Mouse (Mus musculus): ENCODE data around the gene Set.

Set gene

DNA sequence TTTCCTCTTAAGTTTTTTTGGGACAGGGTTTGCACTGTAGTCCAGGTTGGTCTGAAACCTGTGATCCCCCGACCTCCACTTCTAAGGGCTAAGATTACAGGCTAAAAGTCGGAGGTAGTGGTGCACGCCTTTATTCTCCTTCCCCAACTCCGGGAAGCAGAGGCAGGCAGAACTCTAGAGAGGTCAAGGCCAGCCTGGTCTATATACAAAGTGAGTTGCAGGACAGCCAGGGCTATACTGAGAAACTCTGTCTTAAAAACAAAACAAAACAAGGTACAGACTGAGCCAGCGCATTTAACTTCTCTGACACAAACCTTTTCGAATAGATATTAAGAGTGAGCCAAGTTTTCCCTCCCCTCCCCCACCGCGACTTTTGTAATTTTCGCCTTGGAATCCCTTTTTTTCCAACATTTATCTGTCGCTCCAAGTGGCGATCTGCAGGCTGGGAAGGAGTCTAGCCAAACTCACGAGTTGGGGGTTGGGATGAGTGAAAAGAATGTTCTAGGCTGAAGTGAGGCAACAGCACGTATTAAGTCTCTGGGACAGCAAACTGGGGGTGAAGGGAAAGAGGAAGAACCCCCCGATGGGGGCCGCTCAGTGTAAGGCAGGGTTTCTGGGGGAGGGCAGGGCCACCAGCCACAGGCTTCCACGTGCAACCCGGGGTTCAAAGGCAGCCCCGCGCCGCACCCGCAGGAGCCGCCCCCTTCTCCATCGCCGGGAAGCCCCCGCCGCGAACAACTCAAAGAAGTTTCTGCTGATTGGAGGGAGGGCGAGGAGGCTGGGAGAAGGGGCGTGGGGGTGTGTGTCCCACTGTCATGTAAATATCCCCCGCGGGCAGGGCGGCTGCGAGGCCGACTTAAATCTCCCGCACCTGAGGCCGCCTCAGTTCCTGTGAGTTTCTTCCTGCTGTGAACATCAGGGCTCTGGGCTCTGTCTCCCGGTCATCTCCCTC is 4.3 kb downstream of the Set start:
- peak; percentile 81 for DNase-seq (ENCODE audit: low spot score)

DNA sequence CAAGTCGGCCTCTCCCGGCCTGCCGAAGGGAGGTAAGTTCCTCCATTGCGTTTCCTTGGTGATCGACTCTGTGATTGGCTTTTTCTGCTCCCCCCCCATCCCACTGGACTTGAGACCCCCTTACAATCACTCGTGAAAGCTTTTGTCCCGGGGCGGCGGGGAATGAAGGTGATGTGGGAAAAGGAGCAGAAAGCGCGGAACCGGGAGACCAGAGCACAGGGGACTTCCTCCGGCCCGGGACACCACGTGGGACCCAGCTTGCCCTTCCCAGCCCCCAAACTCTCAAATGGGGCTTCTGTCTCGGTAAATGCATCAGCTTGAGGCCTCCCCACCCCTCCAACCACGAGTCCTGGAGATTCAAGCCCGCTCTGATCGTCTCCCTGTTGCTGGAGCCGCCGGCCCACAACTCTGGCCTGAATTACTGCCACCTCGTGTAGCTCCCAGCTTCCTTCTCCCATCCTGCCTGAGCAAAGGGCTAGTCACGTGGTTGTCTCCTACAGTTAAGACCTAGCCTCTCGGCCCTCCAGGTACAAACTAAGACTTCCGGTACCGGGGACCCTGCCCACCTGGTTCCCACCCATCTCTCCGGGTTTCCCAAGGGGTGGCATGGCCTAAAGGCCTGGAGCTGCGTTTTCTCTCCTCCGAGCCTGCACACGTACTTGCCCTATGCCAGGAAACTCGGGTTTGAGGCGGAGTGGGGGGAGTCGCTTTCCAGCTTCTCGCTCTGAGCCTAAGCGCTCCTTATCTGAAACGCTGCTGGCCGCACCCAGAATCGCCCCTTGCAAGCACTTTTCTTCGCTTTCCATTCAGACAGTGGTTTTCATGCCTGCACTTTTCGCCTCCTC is 5.3 kb downstream of the Set start:
- peak; percentile 73 for DNase-seq (ENCODE audit: low spot score)

DNA sequence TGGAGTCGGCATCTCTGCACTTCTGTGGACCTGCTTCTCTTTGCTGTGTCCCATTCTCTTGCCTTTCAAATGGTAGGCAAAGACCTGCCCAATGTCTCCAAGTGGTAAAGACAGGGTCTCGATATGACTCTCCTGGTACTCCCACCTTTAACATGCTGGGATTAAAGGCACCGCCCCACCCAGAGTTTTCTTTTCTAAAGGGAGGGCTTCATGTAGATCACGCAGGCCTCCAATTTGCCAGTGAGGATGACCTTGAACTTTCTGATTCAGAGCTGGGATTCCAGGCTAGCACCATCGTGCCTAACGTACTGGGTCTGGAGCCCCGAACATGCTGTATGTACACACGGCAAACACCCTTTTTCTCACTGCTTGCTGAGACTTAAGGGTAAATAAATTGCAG is 6.1 kb downstream of the Set start:
- no peak for DNase-seq (ENCODE audit: low spot score)

DNA sequence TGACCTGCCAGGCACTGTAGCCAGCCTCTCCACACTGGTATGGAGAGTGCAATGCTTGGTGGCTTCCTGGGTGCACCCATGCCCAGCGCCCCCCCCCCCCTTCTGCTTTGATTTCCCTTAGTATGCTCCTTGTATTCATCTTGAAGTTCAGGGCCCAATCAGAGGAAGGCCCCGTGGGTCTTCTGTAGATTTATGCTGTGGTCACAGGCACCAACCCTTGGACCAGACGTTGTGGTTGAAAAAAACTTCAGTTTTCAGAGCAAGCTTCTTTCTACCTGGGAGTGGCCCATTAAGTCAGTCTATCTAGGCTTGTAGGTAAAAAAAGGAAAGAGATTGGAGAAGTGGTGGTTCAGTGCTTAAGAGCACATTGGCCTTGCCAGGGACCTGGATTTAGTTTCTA is 6.6 kb downstream of the Set start:
- no peak for DNase-seq (ENCODE audit: low spot score)

DNA sequence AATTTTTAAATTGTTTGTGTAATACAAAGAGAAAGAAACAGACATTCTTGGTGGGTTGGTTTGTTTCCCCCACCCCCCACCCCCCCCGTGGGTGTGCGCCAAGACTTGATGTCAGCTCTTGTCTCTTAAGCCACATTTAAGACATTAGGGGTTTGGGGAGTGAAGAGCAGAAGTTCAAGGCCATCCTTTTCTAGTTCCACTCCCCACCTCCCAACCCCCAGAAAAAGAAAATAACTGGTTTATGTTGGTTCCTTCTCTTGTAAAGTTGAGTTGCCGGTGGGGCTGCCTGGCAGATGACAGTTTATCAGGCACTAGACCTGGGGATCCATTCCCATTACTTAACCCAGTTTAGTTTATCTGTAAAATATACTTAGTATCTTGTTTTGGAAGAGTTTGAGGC is 7.1 kb downstream of the Set start:
- no peak for DNase-seq (ENCODE audit: low spot score)

DNA sequence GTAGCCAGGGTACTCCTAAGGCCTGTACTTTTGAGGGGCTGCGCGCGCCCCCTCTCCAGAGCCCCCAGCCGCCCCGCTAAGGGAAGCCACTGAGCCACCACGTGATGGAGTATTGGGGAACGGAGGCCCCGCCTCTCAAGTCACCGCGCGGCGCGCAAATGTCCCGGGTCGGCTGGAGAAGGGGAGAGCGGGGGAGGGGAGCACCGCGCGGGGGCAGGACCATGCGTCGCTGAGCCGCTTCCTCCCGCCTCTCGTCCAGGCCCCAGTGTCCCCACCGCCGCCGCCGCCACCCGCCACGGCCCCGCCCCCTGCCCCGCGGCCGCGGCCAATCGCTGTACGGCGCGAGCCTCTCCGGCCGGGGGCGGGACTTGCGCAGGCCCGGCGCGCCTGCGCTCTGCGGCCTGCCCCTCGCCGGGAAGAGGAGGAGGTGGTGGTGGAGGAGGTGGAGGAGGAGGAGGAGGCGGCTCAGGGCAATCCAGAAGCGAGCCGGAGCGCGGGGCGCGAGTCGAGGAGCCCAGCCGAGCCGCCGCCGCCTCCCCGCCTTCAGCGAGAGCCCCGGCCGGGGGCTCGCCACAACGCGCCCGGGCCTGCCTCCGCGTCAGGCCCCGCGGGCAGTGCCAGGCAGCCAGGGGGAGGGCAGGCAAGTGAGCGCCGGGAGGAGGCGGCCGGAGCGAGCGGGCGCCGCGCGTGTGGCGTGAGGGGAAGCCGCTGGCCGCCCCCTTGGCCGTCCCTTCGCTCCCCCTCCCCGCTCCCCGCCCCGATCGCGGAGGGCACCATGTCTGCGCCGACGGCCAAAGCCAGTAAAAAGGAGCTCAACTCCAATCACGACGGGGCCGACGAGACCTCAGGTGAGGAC is 9.1 kb downstream of the Set start:
- DNase-seq (ENCODE audit: low spot score), result peak; percentile 97

DNA sequence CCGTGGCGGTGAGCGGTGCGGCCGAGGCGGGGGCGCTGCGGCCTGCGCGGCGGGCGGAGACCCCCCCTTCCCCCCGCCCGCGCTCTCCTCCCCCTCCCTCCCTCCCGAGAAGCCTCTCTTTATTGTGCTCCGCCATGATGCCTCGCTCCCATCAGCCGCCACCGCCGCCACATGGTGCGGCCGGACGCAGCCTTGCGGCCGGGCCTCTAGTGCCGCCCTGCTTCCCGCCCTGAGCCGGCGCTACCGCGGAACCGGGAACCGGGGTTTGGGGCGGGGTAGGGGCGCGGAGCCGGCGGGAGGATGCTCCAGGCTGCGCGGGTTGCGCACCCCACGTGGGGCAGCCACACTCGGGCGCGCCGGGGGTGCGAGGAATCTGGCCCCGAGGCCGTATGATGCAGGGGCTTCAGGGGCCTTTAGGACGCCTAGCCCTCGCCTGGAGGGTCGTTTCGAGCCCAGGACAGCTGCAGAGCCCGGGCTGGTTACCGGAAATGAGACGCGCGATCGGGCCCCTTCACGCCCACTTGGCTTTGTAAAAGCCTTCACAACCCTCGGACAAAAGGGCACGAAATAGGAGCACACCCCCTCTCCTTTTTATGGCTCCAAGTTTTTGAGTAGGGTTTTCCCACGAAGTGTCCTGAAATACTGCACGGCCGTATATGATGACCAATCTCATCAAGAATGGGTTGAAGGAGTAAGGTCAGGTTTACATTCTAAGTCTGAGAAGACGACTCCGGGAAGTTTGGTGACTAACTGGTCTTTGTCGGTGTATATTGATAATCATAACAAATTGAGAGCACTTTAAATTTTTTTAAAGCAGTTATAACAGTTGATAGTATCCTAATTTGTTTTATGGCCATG is 10.1 kb downstream of the Set start:
- DNase-seq (ENCODE audit: low spot score), result peak; percentile 62

DNA sequence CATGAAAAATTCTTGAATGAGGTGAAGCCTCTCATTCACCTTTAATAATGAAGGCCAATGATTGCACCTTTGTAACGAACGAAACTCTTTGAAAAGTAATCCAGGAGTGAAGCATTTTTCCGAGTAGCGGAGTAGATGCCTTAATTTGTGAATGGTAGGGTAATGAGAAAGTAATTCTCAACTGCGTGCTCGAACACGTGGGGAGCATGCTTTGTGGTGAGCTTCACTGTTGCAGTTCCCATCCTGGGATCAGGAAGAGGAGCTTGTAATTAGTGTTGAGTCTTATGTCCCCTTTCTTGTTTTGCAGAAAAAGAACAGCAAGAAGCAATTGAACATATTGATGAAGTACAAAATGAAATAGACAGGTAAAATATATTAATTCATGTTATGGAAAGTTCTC is 10.8 kb downstream of the Set start:
- no peak for DNase-seq (ENCODE audit: low spot score)

DNA sequence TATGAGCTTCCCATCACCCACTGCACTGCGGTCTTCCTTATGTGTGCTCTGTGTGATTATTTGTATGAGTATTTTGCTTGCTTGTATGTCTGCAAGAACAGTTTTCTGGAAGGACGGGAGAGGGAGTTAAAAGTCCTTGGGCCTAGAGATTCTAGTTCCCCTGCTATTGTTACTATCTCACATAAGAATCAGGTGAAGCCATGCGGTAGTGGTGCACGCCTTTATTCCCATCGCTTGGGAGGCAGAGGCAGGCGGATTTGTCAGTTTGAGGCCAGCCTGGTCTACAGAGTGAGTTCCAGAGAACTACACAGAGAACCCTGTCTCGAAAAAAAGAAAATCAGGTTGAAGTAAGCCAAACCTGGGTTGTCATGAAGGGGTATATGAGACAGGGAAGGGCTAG is 15.7 kb downstream of the Set start:
- no peak for DNase-seq (ENCODE audit: low spot score)

DNA sequence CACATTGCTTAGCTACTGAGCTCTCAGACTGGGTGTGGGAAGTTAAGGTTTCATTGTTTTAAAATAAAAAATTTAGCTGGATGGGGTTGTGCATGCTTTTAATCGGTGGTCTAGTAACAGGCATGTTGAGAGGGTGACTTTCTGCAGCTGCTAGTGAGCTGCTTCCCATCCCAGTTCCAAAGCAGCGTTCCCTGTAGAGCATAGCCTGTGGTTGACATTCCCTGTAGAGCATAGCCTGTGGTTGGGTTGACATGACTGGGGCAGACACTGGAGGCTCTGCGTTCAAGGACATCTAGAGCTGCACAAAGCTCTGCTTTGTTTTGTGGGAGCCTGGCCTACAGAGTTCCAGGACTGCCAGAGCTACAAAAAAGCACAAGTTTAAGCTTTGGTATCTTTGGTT is 16.1 kb downstream of the Set start:
- DNase-seq (ENCODE audit: low spot score), result no peak

DNA sequence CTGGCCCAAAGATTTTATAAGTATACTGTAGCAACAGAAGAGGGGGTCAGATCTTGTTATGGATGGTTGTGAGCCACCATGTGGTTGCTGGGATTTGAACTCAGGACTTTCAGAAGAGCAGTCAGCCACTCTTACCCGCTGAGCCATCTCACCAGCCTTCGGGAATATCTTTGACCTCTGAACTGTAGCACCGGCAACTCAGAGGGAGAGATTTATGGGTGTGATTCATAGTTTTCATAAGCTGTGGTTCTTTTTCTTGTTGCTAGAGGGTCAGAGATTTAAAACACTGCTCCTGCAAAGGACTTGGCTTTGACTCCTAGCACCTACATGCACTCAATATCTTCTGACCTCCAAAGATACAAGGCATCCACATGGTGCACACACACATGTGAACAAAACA is 18.4 kb downstream of the Set start:
- DNase-seq (ENCODE audit: low spot score), result no peak

DNA sequence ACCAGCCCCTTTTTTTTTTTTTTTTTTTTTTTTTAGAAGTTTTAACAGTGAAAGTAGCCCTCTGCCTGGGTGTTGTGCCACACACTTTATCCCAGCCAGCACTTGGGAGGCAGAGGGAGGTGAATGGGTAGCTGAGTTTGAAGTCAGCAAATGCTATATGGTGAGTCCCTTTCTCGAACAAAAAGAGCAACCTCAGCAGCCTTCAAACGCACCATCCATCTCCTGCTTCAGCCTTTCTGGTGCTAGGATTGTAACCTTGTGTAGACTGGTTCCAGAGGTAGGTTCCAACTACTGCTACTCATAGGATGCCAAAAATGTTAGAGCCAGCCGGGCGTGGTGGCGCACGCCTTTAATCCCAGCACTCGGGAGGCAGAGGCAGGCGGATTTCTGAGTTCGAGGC is 19.3 kb downstream of the Set start:
- DNase-seq (ENCODE audit: low spot score), result no peak

DNA sequence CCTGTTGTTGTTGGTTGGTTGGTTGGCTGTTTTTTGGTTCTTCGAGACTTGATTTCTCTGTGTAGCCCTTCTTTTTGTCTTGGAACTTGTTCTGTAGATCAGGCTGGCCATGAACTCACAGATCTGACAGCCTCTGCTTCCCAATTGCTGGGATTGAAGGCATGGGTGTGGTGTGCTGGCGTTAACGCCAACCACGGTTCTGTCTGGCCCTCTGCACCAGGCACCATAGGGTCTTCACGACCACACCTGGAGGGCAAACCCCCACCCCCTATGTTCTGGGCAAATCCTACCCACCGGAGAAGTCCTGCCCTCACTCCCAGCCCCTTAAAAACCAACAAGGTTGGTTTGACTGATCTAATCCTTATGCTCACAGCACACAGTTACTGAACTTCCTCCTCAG is 19.8 kb downstream of the Set start:
- no peak for DNase-seq (ENCODE audit: low spot score)

DNA sequence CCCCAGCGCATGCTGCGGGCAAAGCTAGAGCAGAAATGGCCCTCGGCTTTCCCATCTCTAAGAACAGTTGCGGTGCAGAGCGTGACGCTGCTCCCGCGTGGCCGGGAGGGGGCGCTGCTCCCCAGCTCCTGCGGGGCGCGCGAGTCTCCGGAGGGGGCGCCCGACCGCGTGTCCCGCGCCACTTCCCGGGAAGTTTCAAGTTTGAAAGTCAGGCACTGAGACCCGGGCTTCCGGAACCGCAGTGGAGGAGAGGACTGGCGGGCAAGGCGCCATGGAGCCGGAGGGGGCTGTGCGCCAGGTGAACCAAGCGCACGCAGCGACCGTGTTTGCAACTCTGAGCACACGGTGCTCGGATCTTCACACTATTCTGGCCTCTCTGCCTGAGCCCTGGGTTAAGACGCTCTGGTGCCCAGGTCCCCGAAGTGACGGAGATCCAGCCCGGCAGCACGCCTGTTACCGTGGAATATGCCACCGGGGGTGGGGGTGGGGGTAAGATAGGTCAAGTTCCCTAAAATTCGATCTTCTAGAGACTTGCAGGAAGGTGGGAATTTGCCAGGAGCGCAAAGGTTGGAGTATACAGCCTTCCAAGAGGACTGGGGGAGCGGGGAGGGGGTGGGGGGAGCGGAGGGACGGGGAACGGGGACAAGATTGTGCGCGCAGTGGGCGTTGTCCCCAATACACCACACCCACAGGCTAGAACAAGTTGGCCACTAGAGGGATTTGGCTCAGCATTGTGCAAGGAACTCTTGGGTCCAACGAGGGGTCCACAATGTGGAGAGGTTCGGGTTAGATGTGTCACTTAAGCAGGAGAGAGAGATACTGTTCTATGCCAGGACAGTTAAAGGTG is 20.5 kb downstream of the Set start, which contains the start of gene Pkn3:
TSS of gene Pkn3 (plus strand) at position 183 of the 847 bp plus-strand sequence.
- peak; percentile 94 for DNase-seq (ENCODE audit: low spot score)

DNA sequence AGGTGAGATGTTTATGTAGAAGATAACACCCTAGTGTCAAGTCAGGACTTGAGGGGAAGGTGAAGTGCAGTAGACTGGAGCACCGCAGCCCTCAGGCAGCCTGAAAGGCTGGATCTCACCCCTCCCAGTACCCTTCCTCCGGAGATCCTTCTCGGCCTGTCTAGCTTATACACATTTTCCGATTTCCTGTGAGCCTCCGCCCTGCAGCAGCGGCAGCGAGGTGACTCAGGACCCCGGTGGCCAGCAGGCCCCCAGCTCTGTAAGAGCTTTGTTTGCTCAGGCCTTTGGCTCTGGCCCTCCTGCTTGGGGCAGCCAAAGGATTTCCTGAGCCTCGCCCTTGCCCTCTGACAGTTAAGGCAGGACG is 21.2 kb downstream of the Set start:
- no peak for DNase-seq (ENCODE audit: low spot score)

DNA sequence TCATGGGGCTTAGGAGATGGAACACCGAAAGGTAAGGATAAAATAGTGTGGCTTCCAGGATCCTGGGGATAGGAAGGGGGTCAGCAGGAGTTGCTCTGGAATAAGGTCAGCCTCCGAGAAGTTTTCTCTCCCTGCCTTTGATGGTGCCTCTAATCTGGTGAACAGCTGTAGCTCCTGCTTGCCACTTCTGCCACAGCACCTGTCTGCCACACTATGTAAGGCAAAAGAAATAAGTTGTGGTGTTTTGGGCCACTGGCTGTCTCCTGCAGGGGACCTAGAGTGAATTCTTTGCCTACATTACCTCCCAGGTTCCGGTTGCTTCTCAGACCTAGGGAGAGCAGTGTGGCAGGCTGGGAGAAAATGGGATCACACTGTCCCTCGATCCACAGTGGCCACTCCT is 21.6 kb downstream of the Set start:
- DNase-seq (ENCODE audit: low spot score), result no peak

DNA sequence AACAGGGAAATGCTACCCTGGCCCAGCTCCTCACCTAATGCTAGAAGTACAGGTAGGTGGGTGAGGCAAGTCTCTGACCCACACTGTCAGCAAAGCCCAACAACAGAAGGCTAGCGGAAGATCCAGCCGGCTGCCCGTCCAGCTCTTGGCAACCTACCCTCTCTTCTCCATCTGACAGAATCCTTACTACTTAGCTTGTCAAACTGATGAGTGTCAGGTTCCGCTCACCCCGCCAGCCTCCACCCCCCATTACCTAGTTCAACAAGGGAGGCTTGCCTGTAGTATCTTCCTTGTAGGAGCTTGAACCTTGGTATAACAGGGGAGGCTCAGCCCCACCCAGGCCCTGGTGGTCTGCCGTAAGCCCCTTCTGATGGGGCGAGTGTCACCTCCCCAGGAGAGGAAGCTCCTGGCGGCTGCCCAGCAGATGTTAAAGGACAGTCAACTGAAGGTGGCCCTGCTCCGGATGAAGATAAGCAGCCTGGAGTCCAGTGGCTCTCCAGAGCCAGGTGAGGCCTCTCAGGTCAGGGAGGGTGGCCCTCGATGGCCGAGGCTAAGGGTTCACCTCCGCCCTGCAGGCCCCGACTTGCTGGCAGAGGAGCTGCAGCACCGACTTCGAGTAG is 23.1 kb downstream of the Set start:
- no peak for DNase-seq (ENCODE audit: low spot score)

DNA sequence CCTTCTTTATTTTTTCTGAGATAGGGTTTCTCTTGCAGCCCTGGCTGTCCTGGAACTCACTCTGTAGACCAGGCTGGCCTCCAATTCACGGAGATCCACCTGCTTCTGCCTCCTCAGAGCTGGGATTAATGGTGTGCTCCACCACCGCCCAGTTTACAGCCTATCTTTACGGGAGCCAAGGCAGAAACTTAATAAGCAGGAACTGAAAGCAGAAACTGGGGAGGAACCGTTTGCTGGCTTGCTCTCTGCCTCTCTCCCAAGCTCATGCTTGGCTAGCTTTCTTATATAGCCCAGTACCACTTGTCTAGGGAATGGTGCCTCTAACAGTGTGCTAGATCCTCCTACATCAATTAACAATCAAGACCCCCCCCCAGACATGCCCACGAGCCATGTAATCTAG is 26.9 kb downstream of the Set start:
- no peak for DNase-seq (ENCODE audit: low spot score)

DNA sequence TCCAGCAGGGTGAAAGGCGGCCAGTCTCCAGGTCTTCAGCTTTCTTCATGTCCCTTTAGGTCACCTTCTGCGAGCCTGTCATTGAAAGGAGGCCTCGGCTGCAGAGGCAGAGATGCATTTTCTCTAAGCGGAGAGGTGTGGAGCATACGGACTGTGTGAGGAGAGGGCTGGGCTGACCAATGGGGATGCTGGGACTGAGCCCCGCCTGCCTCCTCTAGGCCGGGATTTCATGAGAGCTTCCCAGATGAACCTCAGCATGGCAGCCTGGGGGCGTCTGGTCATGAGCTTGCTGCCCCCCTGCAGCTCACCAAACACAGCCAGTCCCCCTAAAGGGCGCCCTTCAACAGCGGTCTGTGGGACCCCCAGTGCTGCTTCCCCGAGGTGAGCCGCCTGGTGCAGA is 27.5 kb downstream of the Set start:
- DNase-seq (ENCODE audit: low spot score), result no peak

DNA sequence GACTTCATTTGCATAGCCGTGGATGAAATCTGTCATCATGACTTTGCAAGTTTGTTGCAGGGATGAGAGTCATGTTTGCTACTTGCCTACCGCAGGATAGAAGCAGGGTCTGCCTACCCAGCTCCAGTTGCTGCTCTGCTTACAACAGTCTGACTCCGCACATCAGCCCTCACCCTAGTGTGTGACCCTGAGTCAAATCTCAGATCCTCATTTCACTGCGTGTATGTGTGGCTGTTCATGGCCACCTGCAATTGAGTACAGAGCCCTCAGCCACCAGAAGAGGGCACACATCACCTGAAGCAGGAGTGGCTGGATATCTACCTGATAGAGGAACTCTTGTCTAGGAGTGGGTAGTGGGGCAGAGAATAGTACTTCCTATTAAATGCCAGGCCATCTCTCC is 30.1 kb downstream of the Set start:
- no peak for DNase-seq (ENCODE audit: low spot score)

All from testis, postnatal 10 days (tissue).